Mouse (Mus musculus) kidney, postnatal 4 days (tissue): ENCODE measurements around the gene Slc6a12.

Source experiments
- DNase-seq, 2 experiments: peaks; one replicate each; pipeline ENCODE4 v3.0.0; 2021; ENCODE audit warnings: mixed read lengths in 2 of 2

Slc6a12 gene

DNA sequence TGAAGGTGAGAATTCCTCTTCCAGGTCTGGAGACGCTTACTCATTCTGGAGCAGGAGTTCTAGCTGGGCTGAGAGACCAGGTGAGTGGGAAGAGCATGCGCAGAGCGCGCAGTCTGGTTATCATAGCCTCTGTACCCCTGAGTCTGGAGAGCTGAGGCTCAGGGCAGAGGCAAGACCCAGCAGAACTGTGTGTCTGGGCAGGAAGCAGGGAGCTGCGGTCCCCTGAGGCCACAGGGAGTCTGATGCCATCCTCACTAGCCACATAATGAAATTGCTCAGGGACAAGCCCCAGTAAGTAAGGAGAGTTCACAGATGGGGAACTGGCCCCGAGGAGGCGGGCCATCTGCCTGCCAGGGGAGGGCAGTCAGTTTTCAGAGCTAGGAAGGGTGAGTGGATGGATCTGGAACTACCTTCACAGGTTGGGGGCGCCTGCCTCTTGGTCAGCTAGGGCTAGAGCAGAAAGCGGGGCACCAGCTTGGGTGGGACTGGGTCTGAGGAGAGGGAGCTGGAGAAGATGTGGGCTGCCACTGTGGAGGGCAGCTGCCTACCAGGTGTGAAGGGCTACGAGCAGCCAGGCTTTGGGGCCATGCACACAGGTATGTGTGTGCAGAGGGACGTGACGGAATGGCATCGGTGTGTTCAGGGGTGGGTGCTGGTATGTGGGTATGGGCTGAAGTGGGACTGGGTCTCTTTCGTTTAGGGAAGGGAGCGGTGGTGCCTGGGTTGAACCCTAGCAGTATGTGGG lies at the start of gene Slc6a12:
Slc6a12 (plus strand) TSS at position 51 of the 745 bp plus-strand sequence.
- peak; percentile 25 to 58 for DNase-seq

- DNase-seq, result no peak
These were observed 43.6 kb upstream of the Slc6a12 start for GRCm38 (mm10) chr6:121299317-121299716.

DNA sequence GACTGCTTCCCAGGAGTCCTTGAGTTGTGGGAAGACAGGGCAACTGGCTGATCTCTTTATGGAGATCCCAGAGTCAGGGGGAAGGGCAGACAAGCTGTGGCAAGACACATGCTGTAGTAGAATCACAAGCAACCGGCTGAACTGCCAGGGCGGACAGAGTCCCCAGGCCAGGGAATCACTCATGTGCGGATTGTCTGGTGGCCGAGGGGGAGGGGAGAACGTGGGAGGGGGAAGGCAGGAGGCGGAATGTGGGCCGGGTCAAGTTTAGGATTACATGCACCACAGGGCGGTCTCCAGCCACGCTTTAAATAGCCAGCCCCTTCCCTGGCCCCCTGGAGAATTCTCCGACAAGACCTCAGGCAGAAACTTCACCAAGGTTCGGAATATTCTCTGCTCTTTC lies 42.9 kb upstream of the Slc6a12 start, which contains the start of gene Slc6a13:
Slc6a13 (plus strand) TSS at position 274 of the 400 bp plus-strand sequence.
- DNase-seq, result peak; percentile 80 to 87

- DNase-seq, result peak; percentile 25 to 55
These were observed 42.4 kb upstream of the Slc6a12 start for GRCm38 (mm10) chr6:121300504-121300903.

DNA sequence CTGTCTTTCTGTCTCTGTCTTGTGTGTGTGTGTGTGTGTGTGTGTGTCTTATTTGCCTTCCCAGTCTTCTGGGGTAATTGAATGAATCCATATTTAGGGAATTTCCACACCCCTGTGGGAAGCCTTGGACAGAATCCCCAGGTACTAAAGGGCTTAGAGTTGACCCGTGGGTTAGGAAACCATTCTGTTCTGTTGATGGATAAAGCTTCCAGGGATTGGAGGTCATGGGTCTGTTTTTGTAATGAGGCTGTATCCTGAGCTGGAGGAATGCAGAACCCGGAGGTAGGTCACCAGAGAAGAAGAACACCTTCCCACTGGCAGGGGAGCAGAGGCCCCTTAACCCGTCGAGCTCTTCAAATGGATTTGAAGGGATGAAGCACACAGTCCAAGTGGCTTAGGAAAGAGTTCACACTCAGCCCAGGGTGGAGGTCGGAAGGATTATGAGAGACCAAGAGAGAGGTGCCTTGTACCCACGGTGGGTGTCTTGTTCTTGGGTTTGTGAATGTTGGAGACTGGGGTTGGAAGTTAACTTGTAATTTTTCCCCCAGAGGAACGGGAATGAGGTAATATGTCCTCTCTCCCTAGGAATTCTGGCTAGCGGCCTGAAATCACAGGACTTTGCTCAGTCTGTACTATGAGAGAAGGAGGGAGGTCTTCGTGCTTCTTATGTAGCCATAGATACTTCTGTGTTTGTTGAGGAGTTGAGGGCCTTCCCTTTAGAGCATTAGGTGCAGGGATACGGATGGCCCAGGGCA lies 39.2 kb upstream of the Slc6a12 start:
- DNase-seq, result peak; percentile 25 to 45

GRCm38 (mm10) chr6:121304630-121305029 lies 38.2 kb upstream of the Slc6a12 start:
- DNase-seq, result peak; percentile 49 to 68

GRCm38 (mm10) chr6:121305571-121305970 lies 37.3 kb upstream of the Slc6a12 start:
- DNase-seq, result no peak

DNA sequence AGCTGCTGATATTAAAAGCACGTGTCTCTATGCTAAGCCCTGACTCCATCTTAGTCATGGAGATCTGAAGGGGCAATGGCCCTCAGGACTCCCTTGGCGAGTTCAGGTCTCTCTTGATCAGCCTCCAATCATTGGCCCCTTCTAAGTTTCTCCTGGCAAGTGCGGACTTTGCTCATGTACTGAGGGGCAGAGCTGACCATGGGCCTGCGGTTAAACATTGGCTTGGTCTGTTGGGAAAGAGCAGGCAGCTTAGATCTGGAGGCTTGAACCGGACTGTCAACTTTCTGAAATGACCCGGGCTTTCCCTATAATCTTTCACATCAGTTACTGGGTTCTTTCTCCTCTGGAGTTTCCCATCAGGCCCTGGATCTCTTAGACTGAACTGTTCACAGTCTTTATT lies 31.9 kb upstream of the Slc6a12 start:
- peak; percentile 41 to 62 for DNase-seq

DNA sequence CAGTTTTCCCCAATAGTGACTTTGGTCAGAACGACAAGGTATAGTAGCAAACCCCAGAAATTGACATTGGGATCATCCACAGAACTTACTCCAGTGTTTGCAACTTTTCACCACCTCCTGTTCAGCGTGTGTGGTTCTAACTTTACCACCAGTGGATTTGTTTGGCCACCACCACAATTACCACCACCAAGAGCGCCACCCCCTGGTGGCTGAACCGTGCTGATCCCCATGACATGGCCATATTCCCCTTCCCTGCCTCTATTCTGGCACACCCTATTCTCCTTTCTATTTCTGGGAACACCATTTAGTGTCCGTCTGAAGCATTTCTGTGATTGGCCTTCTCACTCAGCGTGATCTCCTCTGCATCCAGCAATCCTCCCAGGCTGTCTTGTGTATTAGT lies 23.8 kb upstream of the Slc6a12 start:
- peak in 1 of 2 experiments; percentile 27 for DNase-seq

GRCm38 (mm10) chr6:121322381-121323110 lies 20.3 kb upstream of the Slc6a12 start:
- peak; percentile 29 to 60 for DNase-seq

GRCm38 (mm10) chr6:121325298-121325697 lies 17.6 kb upstream of the Slc6a12 start:
- DNase-seq, result no peak

GRCm38 (mm10) chr6:121325740-121326139 lies 17.1 kb upstream of the Slc6a12 start:
- DNase-seq, result peak in 1 of 2 experiments; percentile 45

GRCm38 (mm10) chr6:121326486-121327069 lies 16.3 kb upstream of the Slc6a12 start:
- DNase-seq, result peak in 1 of 2 experiments; percentile 47

- DNase-seq, result no peak
These were observed 14.4 kb upstream of the Slc6a12 start for GRCm38 (mm10) chr6:121328417-121328884.

GRCm38 (mm10) chr6:121329848-121330508 lies 12.9 kb upstream of the Slc6a12 start:
- DNase-seq, result peak; percentile 75 to 79

DNA sequence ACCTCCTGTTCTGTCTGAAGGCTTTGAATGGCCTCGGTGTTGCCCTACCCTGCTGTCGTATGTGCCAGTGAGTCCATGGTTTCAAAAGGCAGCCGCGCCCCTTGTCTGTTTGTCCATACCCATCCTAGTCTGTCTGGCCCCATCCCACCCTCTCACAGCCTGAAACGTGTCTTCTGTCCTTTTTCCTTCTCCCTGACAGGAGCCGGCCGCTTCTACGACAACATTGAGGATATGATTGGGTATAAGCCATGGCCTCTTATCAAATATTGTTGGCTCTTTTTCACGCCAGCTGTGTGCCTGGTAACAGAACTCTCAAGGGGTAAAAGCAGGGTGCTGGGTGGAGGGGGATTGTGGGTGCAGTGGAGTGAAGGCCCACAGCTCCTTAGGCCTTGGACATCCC lies 7.0 kb upstream of the Slc6a12 start:
- no peak for DNase-seq

DNA sequence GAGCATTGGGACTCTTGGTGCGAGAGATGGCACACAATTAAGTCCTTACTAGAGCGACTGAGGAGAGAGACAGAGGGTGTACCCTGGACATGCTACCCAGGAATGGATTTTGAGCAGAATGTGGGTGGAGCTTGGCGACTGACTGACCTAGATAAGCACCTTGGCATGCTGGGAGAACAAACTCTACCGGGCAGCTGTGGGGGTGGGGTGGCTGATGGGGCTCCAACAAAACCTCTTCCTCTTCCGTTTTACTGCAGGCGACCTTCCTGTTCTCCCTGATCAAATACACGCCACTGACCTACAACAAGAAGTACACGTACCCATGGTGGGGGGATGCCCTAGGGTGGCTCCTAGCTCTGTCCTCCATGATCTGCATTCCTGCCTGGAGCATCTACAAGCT lies 6.3 kb upstream of the Slc6a12 start:
- no peak for DNase-seq

DNA sequence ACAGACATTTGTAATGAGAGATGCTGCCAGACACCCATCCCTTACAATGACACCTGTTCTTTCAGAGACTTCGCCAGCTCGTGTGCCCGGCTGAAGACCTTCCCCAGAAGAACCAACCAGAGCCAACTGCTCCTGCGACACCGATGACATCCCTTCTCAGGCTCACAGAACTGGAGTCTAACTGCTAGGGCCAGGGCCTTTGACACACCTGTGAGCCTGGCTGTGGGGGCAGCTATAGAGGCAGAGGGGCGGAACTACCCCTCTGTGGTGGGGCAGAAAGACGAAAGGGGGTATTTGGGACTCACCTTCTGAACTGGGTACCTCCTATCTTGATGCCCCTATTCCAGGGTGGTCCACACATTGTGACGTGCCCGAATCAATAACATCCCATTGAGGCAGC lies 5.6 kb upstream of the Slc6a12 start:
- DNase-seq, result no peak

DNA sequence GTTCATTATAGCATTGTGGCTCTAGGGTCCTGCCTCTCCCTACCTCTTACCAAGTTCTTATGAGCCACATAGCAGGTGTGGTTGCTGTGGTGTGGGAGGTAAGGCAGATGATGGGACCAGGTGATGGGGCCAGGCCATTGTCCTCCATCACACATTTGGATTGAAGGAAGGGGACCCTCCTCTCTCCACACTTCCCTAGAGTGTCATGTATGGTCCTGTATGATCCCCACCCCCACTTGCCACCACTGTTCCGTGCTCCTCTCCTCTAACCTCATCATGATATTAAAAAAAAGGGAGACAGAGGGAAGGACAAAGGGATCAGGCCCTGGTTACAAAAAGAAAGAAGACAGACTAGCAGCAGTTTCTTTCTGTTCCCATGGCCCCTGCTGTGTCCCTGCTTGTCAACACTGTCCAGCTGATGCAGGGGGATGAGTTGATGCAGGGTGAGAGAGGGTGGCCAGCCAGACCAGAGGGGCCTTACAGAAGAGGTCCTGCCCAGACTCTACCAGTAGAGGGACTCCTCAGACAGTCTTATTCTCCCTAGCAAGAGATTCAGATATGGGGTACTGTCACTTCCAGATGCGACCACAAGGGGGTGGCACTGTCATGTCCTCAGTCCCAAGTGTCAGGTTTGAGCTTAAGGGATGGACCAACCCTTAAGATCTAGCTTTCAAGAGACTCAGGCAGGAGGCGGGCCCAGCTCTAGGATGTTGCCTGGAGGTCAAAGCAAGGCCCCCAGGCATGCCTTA lies 4.9 kb upstream of the Slc6a12 start:
- peak; percentile 89 to 93 for DNase-seq

- peak in 1 of 2 experiments; percentile 19 for DNase-seq
These were observed 4.4 kb upstream of the Slc6a12 start for GRCm38 (mm10) chr6:121338519-121338896.

DNA sequence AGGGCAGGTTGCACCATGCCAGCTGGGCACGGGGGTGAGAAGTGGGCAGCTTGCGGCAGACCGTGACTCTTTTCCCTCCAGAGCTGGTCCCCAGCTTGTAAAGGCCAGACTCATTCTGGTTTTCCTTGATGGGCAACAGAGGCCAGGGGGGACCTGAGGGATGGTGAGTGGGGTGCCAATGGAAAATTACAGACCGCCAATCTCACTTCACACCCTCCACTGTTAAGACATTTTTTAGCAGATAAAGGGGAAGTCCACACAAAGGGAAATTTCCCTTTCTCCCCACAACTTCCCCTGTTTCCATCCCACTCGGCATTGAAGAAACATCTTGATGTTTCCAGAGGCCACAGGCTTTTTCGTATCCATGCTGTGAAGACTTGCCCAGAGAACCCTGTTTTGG lies 1.2 kb upstream of the Slc6a12 start:
- DNase-seq, result no peak
